Mouse (Mus musculus): ENCODE results near the gene Tjp2. TPM values are rescaled to one million over a fixed set of nuclear protein-coding genes. Genes with fewer than 3 reads are reported as not detected.

Tjp2 gene
- polyA plus RNA-seq, 1 experiment from 2014 or later = 14.0 TPM

DNA sequence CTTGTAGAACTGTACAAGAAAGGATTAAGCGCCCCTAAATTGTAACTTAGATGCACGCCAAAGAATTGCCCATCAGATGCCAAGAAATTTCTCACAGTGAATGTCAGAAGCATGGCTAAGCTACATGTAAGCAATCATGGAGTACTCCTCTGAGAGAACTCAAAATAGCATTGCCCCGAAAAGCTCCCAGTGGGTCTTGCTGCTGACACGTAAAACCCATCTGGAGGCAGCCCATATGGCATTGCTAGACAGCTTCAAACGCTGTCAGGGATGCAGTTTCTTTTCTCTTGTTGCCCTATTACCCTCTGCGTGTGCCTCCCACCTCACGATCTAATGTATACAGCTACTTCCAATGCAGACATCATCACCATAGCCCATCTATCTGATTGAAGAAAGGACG, 166.0 kb downstream of the Tjp2 start:
- Histone ChIP-seq H3K27ac (ENCODE audit: low read depth, low read length) (no peak overlapping the region), H3K36me3 (ENCODE audit: control insufficient read depth, insufficient read depth, low read length) (no peaks in the 10 kb centered on the region), H3K9me3 (ENCODE audit: control insufficient read depth, low read length) (no peaks in the 10 kb centered on the region), H3K9ac (ENCODE audit: low read depth, low read length) (no peak overlapping the region), H3K4me2 (no peak overlapping the region), H3K4me1 (replicated peaks; ENCODE audit: control insufficient read depth, insufficient read depth, low read length) (no peaks in the 10 kb centered on the region), H3K4me3 (ENCODE audit: low read depth, low read length) (no peak overlapping the region), H3K27me3 (replicated peaks; ENCODE audit: control insufficient read depth, insufficient read depth, low read length) (no peaks in the 10 kb centered on the region)
- no peak for DNase-seq (ENCODE audit: low spot score)
- ATAC-seq (replicated peaks; ENCODE audit: low FRiP score) = no peak
- WGBS = 81% methylated on average over 8 of the region's 8 CpGs

DNA sequence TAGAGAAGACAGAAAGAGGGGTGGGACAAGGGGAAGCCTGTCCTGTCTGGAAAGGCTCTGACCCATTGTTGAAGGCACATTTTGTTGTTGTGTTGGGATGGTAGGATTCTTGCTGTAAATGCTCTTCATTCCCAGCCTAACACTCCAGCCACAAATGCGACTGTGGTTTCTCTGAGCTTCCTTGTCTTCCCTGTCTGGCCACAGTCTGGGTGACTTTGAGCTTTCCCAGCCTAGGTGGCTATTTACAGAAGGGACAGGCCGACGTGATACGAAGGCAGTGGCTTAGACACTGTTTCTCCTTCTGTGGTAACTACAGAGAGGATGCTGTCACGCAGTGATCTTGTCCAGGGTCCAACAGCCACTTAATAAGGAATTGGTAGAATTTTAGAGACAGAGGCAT, 166.8 kb downstream of the Tjp2 start:
- ATAC-seq (replicated peaks; ENCODE audit: low FRiP score) = no peak
- 47% methylated on average over 5 of the region's 5 CpGs for WGBS
- H3K27ac ChIP-seq (ENCODE audit: low read depth, low read length) = no peak overlapping the region
- H3K9me3 ChIP-seq (ENCODE audit: control insufficient read depth, low read length) = no peaks in the 10 kb centered on the region
- H3K36me3 ChIP-seq (ENCODE audit: control insufficient read depth, insufficient read depth, low read length) = no peaks in the 10 kb centered on the region
- DNase-seq (ENCODE audit: low spot score) = no peak
- no peaks in the 10 kb centered on the region for H3K4me1 ChIP-seq (replicated peaks; ENCODE audit: control insufficient read depth, insufficient read depth, low read length)
- H3K27me3 ChIP-seq (replicated peaks; ENCODE audit: control insufficient read depth, insufficient read depth, low read length) = no peaks in the 10 kb centered on the region
- H3K4me2 ChIP-seq = no peak overlapping the region
- no peak overlapping the region for H3K9ac ChIP-seq (ENCODE audit: low read depth, low read length)
- H3K4me3 ChIP-seq (ENCODE audit: low read depth, low read length) = no peak overlapping the region

DNA sequence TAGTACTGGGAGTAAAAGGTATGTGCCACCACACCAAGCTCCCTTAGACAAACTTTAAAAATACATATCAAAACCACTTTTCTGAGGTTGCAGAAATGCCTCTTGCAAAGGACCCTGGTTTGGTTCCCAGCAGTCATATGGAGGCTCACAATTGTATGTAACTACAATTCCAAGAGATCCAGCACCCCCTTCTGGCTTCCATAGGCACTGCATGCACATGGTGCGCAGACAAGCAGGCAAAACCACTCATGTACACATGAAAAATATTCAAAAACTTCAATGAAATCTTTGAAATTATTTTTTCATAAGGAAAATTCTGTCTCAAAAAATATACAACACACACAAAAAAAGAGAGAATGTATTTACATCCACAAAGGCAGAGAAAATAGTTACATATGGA, 167.9 kb downstream of the Tjp2 start:
- Histone ChIP-seq H3K27ac (ENCODE audit: low read depth, low read length) (no peak overlapping the region), H3K36me3 (ENCODE audit: control insufficient read depth, insufficient read depth, low read length) (no peaks in the 10 kb centered on the region), H3K9me3 (ENCODE audit: control insufficient read depth, low read length) (no peaks in the 10 kb centered on the region), H3K27me3 (replicated peaks; ENCODE audit: control insufficient read depth, insufficient read depth, low read length) (no peaks in the 10 kb centered on the region), H3K4me2 (no peak overlapping the region), H3K4me1 (replicated peaks; ENCODE audit: control insufficient read depth, insufficient read depth, low read length) (no peaks in the 10 kb centered on the region), H3K4me3 (ENCODE audit: low read depth, low read length) (no peak overlapping the region), H3K9ac (ENCODE audit: low read depth, low read length) (no peak overlapping the region)
- DNase-seq (ENCODE audit: low spot score) = no peak
- WGBS = 88% methylated on average over 1 of the region's 1 CpGs
- ATAC-seq (replicated peaks; ENCODE audit: low FRiP score) = no peak

DNA sequence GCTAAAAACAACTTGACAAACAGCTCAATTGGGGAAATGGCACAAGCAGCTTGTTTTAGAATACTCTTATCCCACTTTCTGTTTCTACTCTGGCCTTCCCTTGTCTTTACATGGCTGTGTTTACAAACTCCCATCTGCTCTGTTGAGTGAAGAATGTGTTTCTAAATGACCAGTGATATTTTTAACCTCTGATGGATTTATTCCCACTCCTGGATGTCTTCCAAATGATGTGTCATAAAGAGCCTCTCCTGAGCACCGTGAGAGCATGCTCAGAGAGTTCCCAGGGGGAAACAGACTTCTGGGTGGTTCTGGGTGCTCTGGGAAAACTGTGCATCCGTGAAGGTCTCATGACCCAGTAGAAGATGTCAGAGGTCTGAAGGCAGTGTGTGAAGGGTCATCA, 169.9 kb downstream of the Tjp2 start:
- H3K9ac ChIP-seq (ENCODE audit: low read depth, low read length) = no peak overlapping the region
- H3K27ac ChIP-seq (ENCODE audit: low read depth, low read length) = no peak overlapping the region
- no peak overlapping the region for H3K4me2 ChIP-seq

DNA sequence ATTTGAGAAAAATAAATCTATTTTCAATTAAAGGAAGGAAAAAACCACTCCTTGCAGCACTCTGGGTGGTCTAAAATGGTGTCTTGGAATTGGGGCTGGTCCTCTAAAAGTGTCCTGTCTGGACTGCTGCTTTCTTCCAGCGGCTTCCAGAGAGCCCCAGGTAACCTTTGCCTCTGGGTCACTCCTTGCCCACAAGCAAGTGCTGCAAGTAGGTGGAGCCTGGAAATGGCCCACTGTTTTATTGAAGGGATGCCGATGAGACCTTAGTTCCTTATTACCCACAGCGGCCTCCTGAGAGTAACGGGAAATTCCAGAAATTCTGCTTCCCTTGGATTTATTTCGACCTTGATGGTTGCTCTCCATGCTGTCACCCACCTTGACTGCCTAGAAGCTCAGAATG, 170.6 kb downstream of the Tjp2 start:
- 72% methylated on average over 5 of the region's 5 CpGs for WGBS
- no peaks in the 10 kb centered on the region for H3K27me3 ChIP-seq (replicated peaks; ENCODE audit: control insufficient read depth, insufficient read depth, low read length)
- H3K9ac ChIP-seq (ENCODE audit: low read depth, low read length) = no peak overlapping the region
- no peaks in the 10 kb centered on the region for H3K4me1 ChIP-seq (replicated peaks; ENCODE audit: control insufficient read depth, insufficient read depth, low read length)
- H3K27ac ChIP-seq (ENCODE audit: low read depth, low read length) = no peak overlapping the region
- no peak for ATAC-seq (replicated peaks; ENCODE audit: low FRiP score)
- no peak overlapping the region for H3K4me2 ChIP-seq
- DNase-seq (ENCODE audit: low spot score) = no peak
- H3K4me3 ChIP-seq (ENCODE audit: low read depth, low read length) = no peak overlapping the region
- no peaks in the 10 kb centered on the region for H3K9me3 ChIP-seq (ENCODE audit: control insufficient read depth, low read length)
- H3K36me3 ChIP-seq (ENCODE audit: control insufficient read depth, insufficient read depth, low read length) = no peaks in the 10 kb centered on the region

More for the DNA sequence above, 169.9 kb downstream of the Tjp2 start:
- DNase-seq (ENCODE audit: low spot score) (no peak), ATAC-seq (replicated peaks; ENCODE audit: low FRiP score) (no peak)
- Histone ChIP-seq H3K36me3 (ENCODE audit: control insufficient read depth, insufficient read depth, low read length) (no peaks in the 10 kb centered on the region), H3K9me3 (ENCODE audit: control insufficient read depth, low read length) (no peaks in the 10 kb centered on the region), H3K4me1 (replicated peaks; ENCODE audit: control insufficient read depth, insufficient read depth, low read length) (no peaks in the 10 kb centered on the region), H3K4me3 (ENCODE audit: low read depth, low read length) (no peak overlapping the region), H3K27me3 (replicated peaks; ENCODE audit: control insufficient read depth, insufficient read depth, low read length) (no peaks in the 10 kb centered on the region)
- WGBS = 61% methylated on average over 2 of the region's 2 CpGs

DNA sequence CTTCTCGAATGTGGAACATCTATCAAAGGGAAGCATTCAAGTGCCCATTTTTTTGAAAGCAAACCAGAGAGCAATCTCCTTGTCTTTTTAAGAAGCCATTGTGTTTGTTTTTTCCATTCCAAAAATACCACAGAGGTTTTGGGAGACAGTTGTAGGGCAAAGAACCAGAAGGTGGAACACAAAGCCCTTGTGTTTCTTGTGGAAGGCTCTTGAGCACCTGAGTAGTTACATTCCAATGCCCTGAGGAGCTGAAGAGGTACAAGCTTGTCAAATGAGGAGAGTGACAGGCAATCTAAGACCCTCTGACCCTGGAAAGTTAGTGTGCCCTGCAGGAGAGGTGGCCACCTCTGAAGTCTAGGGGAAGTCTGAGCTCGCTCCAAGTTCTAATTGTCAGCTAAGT, 174.3 kb downstream of the Tjp2 start:
- no peaks in the 10 kb centered on the region for H3K9me3 ChIP-seq (ENCODE audit: control insufficient read depth, low read length)
- 54% methylated on average over 2 of the region's 2 CpGs for WGBS
- H3K27me3 ChIP-seq (replicated peaks; ENCODE audit: control insufficient read depth, insufficient read depth, low read length) = no peaks in the 10 kb centered on the region
- ATAC-seq (replicated peaks; ENCODE audit: low FRiP score) (no peak), DNase-seq (ENCODE audit: low spot score) (no peak)
- no peak overlapping the region for H3K9ac ChIP-seq (ENCODE audit: low read depth, low read length)
- H3K4me1 ChIP-seq (replicated peaks; ENCODE audit: control insufficient read depth, insufficient read depth, low read length) = no peaks in the 10 kb centered on the region
- H3K4me2 ChIP-seq = no peak overlapping the region
- H3K4me3 ChIP-seq (ENCODE audit: low read depth, low read length) = no peak overlapping the region
- no peaks in the 10 kb centered on the region for H3K36me3 ChIP-seq (ENCODE audit: control insufficient read depth, insufficient read depth, low read length)
- H3K27ac ChIP-seq (ENCODE audit: low read depth, low read length) = no peak overlapping the region

DNA sequence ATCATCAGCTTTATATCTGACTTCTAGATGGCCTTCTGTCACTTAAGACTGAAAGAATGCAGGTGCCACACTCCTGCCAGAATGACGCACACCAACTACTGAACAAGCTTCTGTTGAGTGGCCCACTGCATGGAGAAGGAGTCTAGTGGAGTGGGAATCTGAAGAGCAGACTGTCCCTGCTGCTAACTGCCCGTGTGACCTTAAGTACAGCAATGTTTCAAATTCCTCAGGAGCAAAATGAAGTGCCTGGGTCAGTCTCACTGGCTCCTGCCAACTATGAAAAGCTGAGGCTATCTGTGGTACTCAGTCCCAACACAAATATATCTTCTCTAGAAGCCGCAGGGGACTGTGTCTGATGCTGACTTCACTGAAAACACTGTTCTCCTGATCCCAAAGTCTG, 175.5 kb downstream of the Tjp2 start:
- Histone ChIP-seq H3K9me3 (ENCODE audit: control insufficient read depth, low read length) (no peaks in the 10 kb centered on the region), H3K9ac (ENCODE audit: low read depth, low read length) (no peak overlapping the region), H3K4me3 (ENCODE audit: low read depth, low read length) (no peak overlapping the region), H3K36me3 (ENCODE audit: control insufficient read depth, insufficient read depth, low read length) (no peaks in the 10 kb centered on the region), H3K4me1 (replicated peaks; ENCODE audit: control insufficient read depth, insufficient read depth, low read length) (no peaks in the 10 kb centered on the region), H3K27ac (ENCODE audit: low read depth, low read length) (no peak overlapping the region), H3K4me2 (no peak overlapping the region), H3K27me3 (replicated peaks; ENCODE audit: control insufficient read depth, insufficient read depth, low read length) (no peaks in the 10 kb centered on the region)
- ATAC-seq (replicated peaks; ENCODE audit: low FRiP score) (no peak), DNase-seq (ENCODE audit: low spot score) (no peak)
- 67% methylated on average over 3 of the region's 3 CpGs for WGBS

DNA sequence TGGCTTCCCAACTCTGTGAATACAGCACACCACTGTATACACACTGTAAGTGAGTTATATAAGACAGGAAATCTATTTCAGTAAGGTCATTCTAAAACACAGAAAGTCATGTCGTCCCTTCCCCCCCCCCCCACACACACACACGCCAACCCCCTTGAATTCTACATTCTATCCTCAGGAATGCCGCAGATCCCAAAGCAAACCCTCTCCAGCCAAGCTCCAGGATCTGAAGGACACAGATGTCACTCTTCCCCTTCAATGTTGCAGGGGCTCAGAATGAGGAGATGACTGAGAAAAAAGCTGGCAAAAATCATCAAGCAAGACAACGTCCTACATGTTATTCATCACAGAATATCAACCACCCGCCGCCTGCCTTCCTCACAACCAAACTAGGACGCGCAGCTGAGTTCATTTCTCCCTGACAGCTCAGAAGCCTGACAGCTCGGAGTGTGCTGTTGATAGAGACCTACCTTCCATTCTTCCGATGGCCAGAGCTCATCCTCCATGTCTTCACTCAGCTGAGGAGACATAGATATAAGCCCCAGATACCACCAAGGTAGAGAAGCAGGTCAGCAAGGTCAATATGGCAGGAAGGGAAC, 178.3 kb downstream of the Tjp2 start:
- ATAC-seq (replicated peaks; ENCODE audit: low FRiP score) (no peak), DNase-seq (ENCODE audit: low spot score) (no peak)
- Histone ChIP-seq H3K9me3 (ENCODE audit: control insufficient read depth, low read length) (no peaks in the 10 kb centered on the region), H3K27me3 (replicated peaks; ENCODE audit: control insufficient read depth, insufficient read depth, low read length) (no peaks in the 10 kb centered on the region), H3K4me3 (ENCODE audit: low read depth, low read length) (no peak overlapping the region), H3K27ac (ENCODE audit: low read depth, low read length) (no peak overlapping the region), H3K4me2 (no peak overlapping the region), H3K4me1 (replicated peaks; ENCODE audit: control insufficient read depth, insufficient read depth, low read length) (no peaks in the 10 kb centered on the region), H3K9ac (ENCODE audit: low read depth, low read length) (no peak overlapping the region), H3K36me3 (ENCODE audit: control insufficient read depth, insufficient read depth, low read length) (no peaks in the 10 kb centered on the region)
- WGBS = 80% methylated on average over 10 of the region's 10 CpGs
